Mouse (Mus musculus) ES-E14 (cell line): ENCODE results near the gene Dmac1. TPM values are rescaled to one million over a fixed set of nuclear protein-coding genes. Genes with fewer than 3 reads are reported as not detected.
A peak's percentile ranks its signal among the peaks of the same experiment; 100 is the strongest.
"Not testable (repeated sequence)": the region's sequence is repeated elsewhere in the genome, so short reads cannot be mapped to it uniquely, and the experiment has no call there.

Experiments
- DNase-seq: peaks from one replicate; pipeline ENCODE4 v3.0.0-alpha.2; 2013; ENCODE audit warnings: low read depth, low spot score
- H3K27ac ChIP-seq: 2 replicates; pipeline ENCODE4 v1.5.1; 2012; ENCODE audit warnings: low read depth, mild to moderate bottlenecking, low read length, moderate library complexity, mixed read lengths; ENCODE audit not compliant: poor library complexity, insufficient read depth, severe bottlenecking
- H3K36me3 ChIP-seq: 2 replicates; pipeline ENCODE4 v1.6.1; 2012; ENCODE audit warnings: mild to moderate bottlenecking, low read length, moderate library complexity, mixed read lengths; ENCODE audit not compliant: control insufficient read depth, poor library complexity, insufficient read depth, severe bottlenecking
- H3K4me1 ChIP-seq, 2 experiments: fragments of 150-350 bp in 1 of 2; sonication (generic) in 1 of 2; 2 replicates each; pipeline ENCODE4 v1.6.1; 2012; ENCODE audit warnings: low read length in 2 of 2, mild to moderate bottlenecking in 1 of 2, mixed read lengths in 1 of 2; ENCODE audit not compliant: control insufficient read depth in 2 of 2, insufficient read depth in 2 of 2, poor library complexity in 1 of 2
- H3K4me3 ChIP-seq, 2 experiments: fragments of 150-350 bp in 1 of 2; sonication (generic) in 1 of 2; 2 replicates each; pipeline ENCODE4 v1.5.1; 2012; ENCODE audit warnings: low read length in 2 of 2, low read depth in 1 of 2, mild to moderate bottlenecking in 1 of 2, mixed read lengths in 1 of 2; ENCODE audit not compliant: insufficient read depth in 1 of 2, poor library complexity in 1 of 2, severe bottlenecking in 1 of 2
- H3K9ac ChIP-seq: 2 replicates; pipeline ENCODE4 v1.6.1; 2012; ENCODE audit warnings: low read depth, mild to moderate bottlenecking, low read length, mixed read lengths; ENCODE audit not compliant: poor library complexity, insufficient read depth, severe bottlenecking
- H3K9me3 ChIP-seq: fragments of 150-350 bp; sonication (generic); 2 replicates; pipeline ENCODE4 v1.6.1; 2012; ENCODE audit warnings: low read depth, mild to moderate bottlenecking, low read length; ENCODE audit not compliant: control insufficient read depth, insufficient read depth
- CHD2 ChIP-seq: IDR thresholded peaks from 2 replicates; pipeline ENCODE4 v1.6.1; 2014; ENCODE audit warnings: mild to moderate bottlenecking, low read depth, low read length, inconsistent platforms
- HCFC1 ChIP-seq: IDR thresholded peaks from 2 replicates; pipeline ENCODE4 v1.6.1; 2012; ENCODE audit warnings: low read length, inconsistent platforms, borderline replicate concordance; ENCODE audit not compliant: insufficient read depth
- MAFK ChIP-seq: IDR thresholded peaks from 2 replicates; pipeline ENCODE4 v1.6.1; 2014; ENCODE audit warnings: mild to moderate bottlenecking, low read depth, low read length, inconsistent platforms; ENCODE audit not compliant: insufficient read depth
- ZC3H11A ChIP-seq: IDR thresholded peaks from 2 replicates; pipeline ENCODE4 v1.6.1; 2012; ENCODE audit warnings: low read depth, mild to moderate bottlenecking, inconsistent platforms, low read length, borderline replicate concordance
- ZNF384 ChIP-seq: IDR thresholded peaks from 2 replicates; pipeline ENCODE4 v1.6.1; 2012; ENCODE audit warnings: low read depth, low read length, inconsistent platforms
- in situ Hi-C, 2 experiments: fragments of 600-800 bp; cut with MboI; formaldehyde crosslinking; loops; one replicate each; pipeline ENCODE4 v1.15.1; 2025; ENCODE audit warnings: low sequenced_read_pairs in 2 of 2, inconsistent platforms in 1 of 2; ENCODE audit not compliant: unreplicated experiment in 2 of 2
- total RNA-seq: library from RNA; depleted of rRNA; stranded (reverse); fragments of 300-350 nt; gene quantifications from 2 replicates; pipeline ENCODE4 v1.2.3, GENCODE M21; 2012

The Dmac1 gene
- total RNA-seq, 1 experiment: 66.7 TPM

GRCm38 (mm10) chr4:75264219-75264618 lies 13.9 kb downstream of the Dmac1 start:
- in situ Hi-C loops: no loop called here
- TF ChIP-seq MAFK: no peak
- no peaks in the 10 kb centered on the region for H3K9me3 ChIP-seq
- peaks cover 2 to 6% of the 10 kb centered on the region in 2 experiments; a peak in 2 of 4 replicates for H3K4me1 ChIP-seq
- no peak overlapping the region for H3K4me3 ChIP-seq
- no peaks in the 10 kb centered on the region for H3K36me3 ChIP-seq
- no peak for DNase-seq
- H3K9ac ChIP-seq: no peak overlapping the region
- H3K27ac ChIP-seq: no peak overlapping the region

GRCm38 (mm10) chr4:75263556-75264129 lies 14.5 kb downstream of the Dmac1 start:
- in situ Hi-C loops: no loop called here
- no peak overlapping the region for H3K9ac ChIP-seq
- no peak for DNase-seq
- H3K36me3 ChIP-seq: no peaks in the 10 kb centered on the region
- no peaks in the 10 kb centered on the region for H3K9me3 ChIP-seq
- no peak overlapping the region for H3K4me3 ChIP-seq
- no peak overlapping the region for H3K27ac ChIP-seq
- TF ChIP-seq ZNF384 (no peak), MAFK (no peak), HCFC1 (no peak), CHD2 (no peak), ZC3H11A (no peak)
- H3K4me1 ChIP-seq: peaks cover 2 to 6% of the 10 kb centered on the region in 2 experiments; a peak in 2 of 4 replicates

DNA sequence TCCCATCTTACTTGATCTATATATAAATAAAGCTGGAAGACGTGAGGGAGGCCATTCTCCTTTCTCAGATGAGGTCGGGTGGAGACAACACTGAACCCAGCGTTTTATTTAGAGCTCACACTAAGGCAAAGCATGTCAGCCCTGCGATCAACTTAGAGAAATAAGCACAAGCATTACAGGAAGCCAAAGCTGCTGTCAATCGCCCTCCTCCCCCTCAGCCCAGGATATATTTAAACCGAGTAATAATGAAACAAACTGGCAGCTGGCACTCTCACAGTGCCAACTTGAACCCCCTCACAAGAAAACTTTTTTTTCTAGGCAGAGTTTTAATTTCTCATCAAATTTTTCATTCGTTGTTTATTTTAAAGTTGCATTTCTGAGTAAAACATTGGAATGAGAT lies 15.7 kb downstream of the Dmac1 start:
- in situ Hi-C loops: no loop called here

DNA sequence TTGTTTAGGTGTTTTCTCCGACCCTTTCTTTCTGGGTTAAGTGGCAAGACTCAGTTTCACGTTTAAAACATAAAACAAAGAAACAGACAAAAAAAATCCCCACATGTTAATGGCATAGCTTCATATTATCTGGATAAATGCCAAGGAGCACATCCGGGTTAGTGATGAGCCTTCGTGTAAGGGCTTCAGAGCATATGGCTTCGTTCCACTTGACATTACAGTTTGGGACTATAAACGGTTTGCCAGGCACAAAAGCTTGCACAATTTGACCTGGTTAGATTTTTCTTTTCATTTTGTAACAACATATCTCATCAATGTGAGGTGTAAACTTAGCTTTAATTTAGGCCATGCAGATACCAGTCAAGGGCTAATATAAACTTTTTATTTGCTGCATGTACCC lies 17.9 kb downstream of the Dmac1 start:
- no peak for TF ChIP-seq ZC3H11A
- no peak for TF ChIP-seq MAFK
- TF ChIP-seq ZNF384: no peak
- TF ChIP-seq HCFC1: no peak
- no peak for TF ChIP-seq CHD2
- in situ Hi-C loops: no loop called here
- no peak overlapping the region for H3K9ac ChIP-seq

More for the DNA sequence above, 15.7 kb downstream of the Dmac1 start:
- H3K4me3 ChIP-seq: no peak overlapping the region
- peaks cover 0 to 4% of the 10 kb centered on the region in 2 experiments; a peak in 1 of 4 replicates for H3K4me1 ChIP-seq
- no peak for DNase-seq
- H3K27ac ChIP-seq: no peak overlapping the region
- no peak overlapping the region for H3K9ac ChIP-seq
- TF ChIP-seq ZC3H11A: no peak
- TF ChIP-seq HCFC1: no peak
- no peak for TF ChIP-seq CHD2
- TF ChIP-seq MAFK: no peak
- H3K36me3 ChIP-seq: no peaks in the 10 kb centered on the region
- no peaks in the 10 kb centered on the region for H3K9me3 ChIP-seq

DNA sequence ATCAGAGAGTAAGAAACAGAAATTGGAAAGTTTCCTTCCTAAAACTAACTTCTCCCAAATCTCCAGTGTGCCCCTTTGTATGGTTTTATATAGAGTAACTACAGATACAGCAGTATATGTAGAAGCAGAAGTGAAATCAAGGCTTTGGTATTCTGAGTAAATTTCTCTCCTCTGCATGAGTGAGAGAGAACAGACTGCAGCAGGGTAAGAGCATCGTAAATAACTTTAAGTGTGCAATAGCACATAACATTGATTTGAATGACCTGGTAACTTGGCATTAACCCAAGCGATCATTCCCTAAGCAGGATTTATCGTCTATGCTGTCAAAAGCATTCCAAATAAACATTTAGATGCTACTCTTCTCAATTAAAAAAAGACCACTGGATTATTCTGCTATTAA lies 18.7 kb downstream of the Dmac1 start:
- in situ Hi-C loops: no loop called here
- no peaks in the 10 kb centered on the region for H3K36me3 ChIP-seq
- no peak for DNase-seq
- H3K4me1 ChIP-seq: no peaks in the 10 kb centered on the region
- no peaks in the 10 kb centered on the region for H3K9me3 ChIP-seq
- H3K9ac ChIP-seq: no peak overlapping the region
- H3K27ac ChIP-seq: no peak overlapping the region
- no peak overlapping the region for H3K4me3 ChIP-seq
- TF ChIP-seq MAFK (no peak), ZNF384 (no peak), CHD2 (no peak), ZC3H11A (no peak), HCFC1 (no peak)

More for the DNA sequence above, 17.9 kb downstream of the Dmac1 start:
- no peak overlapping the region for H3K27ac ChIP-seq
- no peak overlapping the region for H3K4me3 ChIP-seq
- H3K36me3 ChIP-seq: no peaks in the 10 kb centered on the region
- no peak for DNase-seq
- H3K4me1 ChIP-seq: no peaks in the 10 kb centered on the region
- H3K9me3 ChIP-seq: no peaks in the 10 kb centered on the region

DNA sequence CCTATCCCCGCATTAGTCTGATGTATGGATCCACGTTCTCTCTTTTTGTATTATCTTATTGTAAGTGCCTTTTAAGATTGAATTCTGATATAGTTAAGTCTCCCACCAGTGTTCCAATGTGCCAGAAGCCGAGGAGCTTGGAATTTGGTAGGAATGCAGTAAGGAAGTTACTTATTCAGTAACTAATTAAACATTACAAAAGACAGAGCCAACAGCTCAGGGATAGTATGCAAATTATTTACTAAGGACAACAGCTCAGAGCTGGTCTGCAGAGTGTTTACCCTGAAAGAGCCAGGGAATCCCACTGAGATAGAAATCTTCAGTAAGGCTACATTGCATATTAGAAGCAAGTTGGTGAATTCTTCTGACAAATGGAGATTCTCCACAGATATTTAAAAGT lies 43.5 kb downstream of the Dmac1 start:
- H3K9me3 ChIP-seq, H3K4me3 ChIP-seq, H3K4me1 ChIP-seq, H3K27ac ChIP-seq, H3K36me3 ChIP-seq, in situ Hi-C loops, H3K9ac ChIP-seq: not testable (repeated sequence)
- peak; percentile 8 for DNase-seq
